ENCODE assay signal across 23 mouse cellular contexts in genomic region chr2:117819701-117820225, GRCm38 (mm10).
"Had no signal": no experiment of that assay in that cellular context is flagged by ENCODE, and none has a peak within 500 bp of the region (broad histone marks: within the 10 kb centered on the region; RNA-seq: fewer than 3 reads in every experiment).

No protein-coding gene starts in this region.

- H3K9ac ChIP-seq: kidney, embryonic 15.5 days; limb, embryonic 13.5 days; liver, embryonic 12.5 days; liver, embryonic 15.5 days; midbrain, embryonic 12.5 days; midbrain, embryonic 15.5 days; neural tube, embryonic 12.5 days; neural tube, embryonic 15.5 days had no signal

- ATAC-seq: liver, embryonic 12.5 days; midbrain, embryonic 15.5 days had no signal

- DNase-seq: kidney, adult 11 months; kidney, adult 8-10 months; kidney, postnatal 10 days; kidney, postnatal 36 days; liver; lung, adult 18-20 months; right cerebral cortex, adult 18-20 months; right cerebral cortex, postnatal 14 days; right cerebral cortex, postnatal 4 days; thymus, adult 2 months; thymus, postnatal 14 days; thymus, postnatal 4 days had no signal

- H3K9me3 ChIP-seq: kidney, embryonic 15.5 days; limb, embryonic 10.5 days; limb, embryonic 13.5 days; liver, embryonic 12.5 days; liver, embryonic 15.5 days; midbrain, embryonic 12.5 days; midbrain, embryonic 15.5 days; neural tube, embryonic 12.5 days; neural tube, embryonic 15.5 days had no signal

- H3K4me1 ChIP-seq: kidney, embryonic 15.5 days; limb, embryonic 10.5 days; limb, embryonic 13.5 days; liver, embryonic 12.5 days; liver, embryonic 15.5 days; midbrain, embryonic 12.5 days; midbrain, embryonic 15.5 days; neural tube, embryonic 12.5 days; neural tube, embryonic 15.5 days had no signal

- H3K4me3 ChIP-seq: kidney, embryonic 15.5 days; limb, embryonic 10.5 days; limb, embryonic 13.5 days; liver, embryonic 12.5 days; liver, embryonic 15.5 days; midbrain, embryonic 12.5 days; midbrain, embryonic 15.5 days; neural tube, embryonic 12.5 days; neural tube, embryonic 15.5 days had no signal

- H3K4me2 ChIP-seq: kidney, embryonic 15.5 days; limb, embryonic 13.5 days; liver, embryonic 12.5 days; liver, embryonic 15.5 days; midbrain, embryonic 12.5 days; midbrain, embryonic 15.5 days; neural tube, embryonic 12.5 days; neural tube, embryonic 15.5 days had no signal

- H3K27ac ChIP-seq: kidney, embryonic 15.5 days; limb, embryonic 10.5 days; limb, embryonic 13.5 days; liver, embryonic 12.5 days; liver, embryonic 15.5 days; macrophage; midbrain, embryonic 12.5 days; midbrain, embryonic 15.5 days; neural tube, embryonic 12.5 days; neural tube, embryonic 15.5 days; stomach, postnatal 0 days had no signal

- H3K27me3 ChIP-seq: kidney, embryonic 15.5 days; limb, embryonic 13.5 days; liver, embryonic 12.5 days; liver, embryonic 15.5 days; midbrain, embryonic 12.5 days; midbrain, embryonic 15.5 days; neural tube, embryonic 12.5 days; neural tube, embryonic 15.5 days had no signal

- H3K36me3 ChIP-seq: kidney, embryonic 15.5 days; limb, embryonic 10.5 days; limb, embryonic 13.5 days; liver, embryonic 12.5 days; liver, embryonic 15.5 days; midbrain, embryonic 12.5 days; midbrain, embryonic 15.5 days; neural tube, embryonic 12.5 days; neural tube, embryonic 15.5 days had no signal
